Mouse (Mus musculus) gastrocnemius, postnatal 4 days (tissue): ENCODE data around the gene Nipsnap1. TPM values are rescaled to one million over a fixed set of nuclear protein-coding genes. Genes with fewer than 3 reads are reported as not detected.

ENCODE experiments used
- microRNA-seq: library from miRNA; unstranded; fragments of <30 nt; microRNA quantifications from one replicate; pipeline ENCODE4 v1.2.0, GENCODE M21; 2021
- total RNA-seq, 2 experiments: library from RNA; stranded (reverse); gene quantifications; 2 replicates each; pipeline ENCODE4 v1.2.3; 2021

Nipsnap1 gene
- total RNA-seq, 2 experiments from 2014 or later: 4.0 to 4.1 TPM

Small RNAs within 50 kb of the gene (microRNA-seq; reads per million reads assigned to microRNA genes)
- gene Mir6918: not detected

Other genes with a start within 250 kb of the Nipsnap1 start
- gene Ascc2, start 236.2 kb upstream of the Nipsnap1 start, total RNA-seq: 10 to 100 TPM; 20.0 to 20.6 TPM
- 100 to 1,000 TPM; 632 to 697 TPM for gene Uqcr10, start 169.6 kb upstream of the Nipsnap1 start, total RNA-seq
- gene Zmat5, start 169.3 kb upstream of the Nipsnap1 start, total RNA-seq: 10 to 100 TPM; 15.3 to 21.0 TPM
- under 1 TPM; 0.39 to 0.47 TPM for gene Cabp7, start 127.2 kb upstream of the Nipsnap1 start, total RNA-seq
- 10 to 100 TPM; 56.2 to 56.8 TPM for gene Nf2, start 24.4 kb upstream of the Nipsnap1 start, total RNA-seq
- gene Thoc5, start 21.4 kb downstream of the Nipsnap1 start, total RNA-seq: 10 to 100 TPM; 18.2 to 19.6 TPM
- gene Nefh, start 74.1 kb downstream of the Nipsnap1 start, total RNA-seq: under 1 TPM; 0.08 to 0.17 TPM
- 10 to 100 TPM; 46.5 to 58.0 TPM for gene Ap1b1, start 112.9 kb downstream of the Nipsnap1 start, total RNA-seq
- 1 to 10 TPM; 1.9 to 2.8 TPM for gene Rasl10a, start 184.2 kb downstream of the Nipsnap1 start, total RNA-seq
- gene Gas2l1, start 191.4 kb downstream of the Nipsnap1 start, total RNA-seq: 10 to 100 TPM; 25.1 to 28.5 TPM
- 10 to 100 TPM; 25.7 to 25.8 TPM for gene Rhbdd3, start 225.0 kb downstream of the Nipsnap1 start, total RNA-seq
- 100 to 1,000 TPM; 205 to 243 TPM for gene Ewsr1, start 225.3 kb downstream of the Nipsnap1 start, total RNA-seq